In genomic region chr6:119328521-119329115, GRCm38 (mm10) we compare ENCODE assay signal across 9 mouse cellular contexts. TPM values are rescaled to one million over a fixed set of nuclear protein-coding genes. Genes with fewer than 3 reads are reported as not detected.
DNase-seq lines count a peak whose midpoint lies in the region; ATAC-seq and TF ChIP-seq lines count a peak whose summit lies in the region.
"Had no signal": no experiment of that assay in that cellular context is flagged by ENCODE, and none has a peak within 500 bp of the region (broad histone marks: within the 10 kb centered on the region; RNA-seq: fewer than 3 reads in every experiment).

No protein-coding gene starts in this region.

- H3K4me1 ChIP-seq in heart, embryonic 10.5 days, result peaks cover 52% of the 10 kb centered on the region
- H3K4me1 ChIP-seq in neural tube, embryonic 12.5 days, result peaks cover 41% of the 10 kb centered on the region
- peaks cover 4% of the 10 kb centered on the region; the same call in 1 of the 2 replicates for H3K4me1 ChIP-seq in lung, postnatal 0 days (ENCODE audit: insufficient read depth, low read depth, low read length)
- H3K4me1 ChIP-seq in intestine, embryonic 16.5 days (ENCODE audit: control insufficient read depth, insufficient read depth, low read length), result peaks cover 18% of the 10 kb centered on the region

- peaks cover 100% of the 10 kb centered on the region for H3K27me3 ChIP-seq in heart, embryonic 10.5 days (ENCODE audit: insufficient read depth, poor library complexity, severe bottlenecking)
- H3K27me3 ChIP-seq in neural tube, embryonic 12.5 days (replicated peaks), result peaks cover 53% of the 10 kb centered on the region
- peaks cover 26% of the 10 kb centered on the region for H3K27me3 ChIP-seq in lung, postnatal 0 days (replicated peaks; ENCODE audit: insufficient read depth, low read length)
- H3K27me3 ChIP-seq in intestine, embryonic 16.5 days (replicated peaks; ENCODE audit: control insufficient read depth, insufficient read depth, low read length), result peaks cover 39% of the 10 kb centered on the region

- H3K9me3 ChIP-seq in heart, embryonic 10.5 days, result no peaks in the 10 kb centered on the region
- H3K9me3 ChIP-seq in neural tube, embryonic 12.5 days, result no peaks in the 10 kb centered on the region
- no peaks in the 10 kb centered on the region for H3K9me3 ChIP-seq in lung, postnatal 0 days (ENCODE audit: low read length)
- H3K9me3 ChIP-seq in intestine, embryonic 16.5 days (ENCODE audit: control insufficient read depth, low read length), result no peaks in the 10 kb centered on the region

- TF ChIP-seq CTCF in lung, postnatal 0 days (IDR thresholded peaks at IDR 0.05), result no peak

- no peak overlapping the region for H3K27ac ChIP-seq in heart, embryonic 10.5 days
- no peak overlapping the region for H3K27ac ChIP-seq in neural tube, embryonic 12.5 days
- no peak overlapping the region for H3K27ac ChIP-seq in lung, postnatal 0 days (ENCODE audit: low read length)
- no peak overlapping the region for H3K27ac ChIP-seq in intestine, embryonic 16.5 days (ENCODE audit: low read length)
- H3K27ac ChIP-seq: liver, embryonic 14.5 days had no signal

- no peak for TF ChIP-seq EP300 in lung, postnatal 0 days (IDR thresholded peaks at IDR 0.05)

- no peaks in the 10 kb centered on the region for H3K36me3 ChIP-seq in heart, embryonic 10.5 days
- no peaks in the 10 kb centered on the region for H3K36me3 ChIP-seq in neural tube, embryonic 12.5 days
- no peaks in the 10 kb centered on the region for H3K36me3 ChIP-seq in lung, postnatal 0 days (ENCODE audit: insufficient read depth, low read length)
- no peaks in the 10 kb centered on the region for H3K36me3 ChIP-seq in intestine, embryonic 16.5 days (ENCODE audit: control insufficient read depth, insufficient read depth, low read length)

- no peak overlapping the region for H3K9ac ChIP-seq in neural tube, embryonic 12.5 days
- H3K9ac ChIP-seq in lung, postnatal 0 days (replicated peaks; ENCODE audit: low read depth), result no peak overlapping the region
- H3K9ac ChIP-seq in intestine, embryonic 16.5 days (ENCODE audit: low read depth, low read length), result no peak overlapping the region
- H3K9ac ChIP-seq: liver, embryonic 14.5 days had no signal

- H3K4me3 ChIP-seq in heart, embryonic 10.5 days, result peak overlapping the region; percentile 56; the same call in 1 of the 2 replicates
- H3K4me3 ChIP-seq in neural tube, embryonic 12.5 days, result no peak overlapping the region
- no peak overlapping the region for H3K4me3 ChIP-seq in lung, postnatal 0 days (ENCODE audit: low read depth, low read length)
- H3K4me3 ChIP-seq in intestine, embryonic 16.5 days (ENCODE audit: low read length), result no peak overlapping the region

- DNase-seq in heart, embryonic 10.5 days (ENCODE audit: low spot score), result no peak
- no peak for DNase-seq in heart, adult 8-10 months (ENCODE audit: low spot score)
- DNase-seq in neural tube, embryonic 10.5 days (ENCODE audit: extremely low spot score, low spot score), result no peak
- DNase-seq in lung, postnatal 0 days (ENCODE audit: low spot score), result peak; percentile 44
- DNase-seq in right cerebral cortex, postnatal 25 days, result peak; percentile 44
- no peak for DNase-seq in cerebellum, adult 8-10 months

- WGBS in heart, embryonic 10.5 days, result 8% methylated on average over 11 of the region's 11 CpGs
- 17% methylated on average over 11 of the region's 11 CpGs for WGBS in neural tube, embryonic 12.5 days
- 4% methylated on average over 11 of the region's 11 CpGs for WGBS in lung, postnatal 0 days
- 11% methylated on average over 10 of the region's 11 CpGs for WGBS in intestine, embryonic 16.5 days

- H3K4me2 ChIP-seq in neural tube, embryonic 12.5 days (replicated peaks), result peak overlapping the region; percentile 67
- H3K4me2 ChIP-seq in lung, postnatal 0 days (replicated peaks; ENCODE audit: low read depth, low read length), result 0 out of 2 replicates have a peak overlapping the region, but pooled peaks have one; percentile 17
- H3K4me2 ChIP-seq in intestine, embryonic 16.5 days (ENCODE audit: low read depth, low read length), result no peak overlapping the region

- ATAC-seq in neural tube, embryonic 12.5 days (ENCODE audit: low FRiP score, low read depth), result 0 out of 2 replicates have a peak, but pooled peaks have one; percentile 7
- ATAC-seq in lung, postnatal 0 days, result peak; percentile 30
- no peak; the same call in 1 of the 2 replicates for ATAC-seq in intestine, embryonic 16.5 days

RNA-seq across cellular contexts. Expression of gene Lrtm2, which starts 1.9 kb away (rescaled TPM):
- polyA plus RNA-seq in heart, embryonic 10.5 days (2016; fragmentation: Nextera tagmentation; extraction: Ambion mirVana), result 0.11 TPM in 1 of 2 replicates, not detected in the other
- total RNA-seq in heart, adult 8-10 months (2022), result under 1 TPM; 0.14 to 1.00 (median 0.23) TPM
- 0.78 and 1.1 TPM in 2 replicates for polyA plus RNA-seq in neural tube, embryonic 12.5 days (2016; fragmentation: Nextera tagmentation; extraction: Ambion mirVana)
- polyA plus RNA-seq in lung, postnatal 0 days (2015; fragmentation: Nextera tagmentation; extraction: Ambion mirVana), result 0.20 and 0.29 TPM in 2 replicates
- polyA plus RNA-seq in intestine, embryonic 16.5 days (2015; fragmentation: Nextera tagmentation; extraction: Ambion mirVana), result 0.32 and 0.38 TPM in 2 replicates

Comparison
In these comparisons a context has a peak if more than half of its experiments do, and no peak if none do; other contexts are left out.
1. DNase-seq: peak in lung, postnatal 0 days (single experiment) and right cerebral cortex, postnatal 25 days (single experiment); none in heart, embryonic 10.5 days (single experiment), heart, adult 8-10 months (single experiment), neural tube, embryonic 10.5 days (single experiment) and cerebellum, adult 8-10 months (single experiment).